Mouse (Mus musculus) small intestine, adult 2 months (tissue): ENCODE data around the gene G3bp1. TPM values are rescaled to one million over a fixed set of nuclear protein-coding genes. Genes with fewer than 3 reads are reported as not detected.

Experiments used
- H3K27ac ChIP-seq: fragments of 200-500 bp; 2 replicates; pipeline ENCODE4 v1.5.1; 2012; ENCODE audit warnings: low read depth, low read length, control low read depth, inconsistent platforms; ENCODE audit not compliant: insufficient read depth
- H3K27me3 ChIP-seq: fragments of 200-500 bp; 2 replicates; pipeline ENCODE4 v1.6.1; 2012; ENCODE audit warnings: mild to moderate bottlenecking, moderate library complexity, low read length, inconsistent platforms; ENCODE audit not compliant: control insufficient read depth, insufficient read depth
- H3K36me3 ChIP-seq: fragments of 200-500 bp; 2 replicates; pipeline ENCODE4 v1.6.1; 2012; ENCODE audit warnings: mild to moderate bottlenecking, low read length, control low read depth, inconsistent platforms; ENCODE audit not compliant: control insufficient read depth, insufficient read depth
- H3K4me1 ChIP-seq: fragments of 200-500 bp; 2 replicates; pipeline ENCODE4 v1.6.1; 2012; ENCODE audit warnings: low read length, inconsistent platforms, mixed read lengths; ENCODE audit not compliant: control insufficient read depth, insufficient read depth, insufficient read length
- H3K4me3 ChIP-seq: fragments of 200-500 bp; 2 replicates; pipeline ENCODE4 v1.5.1; 2012; ENCODE audit warnings: low read depth, mild to moderate bottlenecking, control low read depth, inconsistent platforms, low read length, moderate library complexity
- CTCF ChIP-seq: fragments of 200-500 bp; IDR thresholded peaks from 2 replicates; pipeline ENCODE4 v1.5.1; 2012; ENCODE audit warnings: low read depth, mild to moderate bottlenecking, control low read depth, inconsistent platforms, low read length, moderate library complexity, mixed read lengths; ENCODE audit not compliant: insufficient replicate concordance, insufficient read length; ENCODE audit errors: extremely low read depth
- POLR2A ChIP-seq: fragments of 200-500 bp; IDR thresholded peaks from 2 replicates; pipeline ENCODE4 v1.6.1; 2012; ENCODE audit warnings: low read depth, mild to moderate bottlenecking, control low read depth, inconsistent platforms, low read length, moderate library complexity
- WGBS: fragments of 180-500 bp; shearing (Covaris S2); methylation state at CpG from one replicate; pipeline ENCODE4 v1.1.7; 2018; 5-methylcytosine and 5-hydroxymethylcytosine counted together
- polyA plus RNA-seq: library from polyadenylated mRNA; depleted of rRNA; stranded (reverse); fragments of >200 nt; gene quantifications from 2 replicates; pipeline ENCODE4 v1.2.3, GENCODE M21; 2012; rRNA removed

Gene G3bp1
- 5.9 and 10.4 TPM in 2 replicates for polyA plus RNA-seq

DNA sequence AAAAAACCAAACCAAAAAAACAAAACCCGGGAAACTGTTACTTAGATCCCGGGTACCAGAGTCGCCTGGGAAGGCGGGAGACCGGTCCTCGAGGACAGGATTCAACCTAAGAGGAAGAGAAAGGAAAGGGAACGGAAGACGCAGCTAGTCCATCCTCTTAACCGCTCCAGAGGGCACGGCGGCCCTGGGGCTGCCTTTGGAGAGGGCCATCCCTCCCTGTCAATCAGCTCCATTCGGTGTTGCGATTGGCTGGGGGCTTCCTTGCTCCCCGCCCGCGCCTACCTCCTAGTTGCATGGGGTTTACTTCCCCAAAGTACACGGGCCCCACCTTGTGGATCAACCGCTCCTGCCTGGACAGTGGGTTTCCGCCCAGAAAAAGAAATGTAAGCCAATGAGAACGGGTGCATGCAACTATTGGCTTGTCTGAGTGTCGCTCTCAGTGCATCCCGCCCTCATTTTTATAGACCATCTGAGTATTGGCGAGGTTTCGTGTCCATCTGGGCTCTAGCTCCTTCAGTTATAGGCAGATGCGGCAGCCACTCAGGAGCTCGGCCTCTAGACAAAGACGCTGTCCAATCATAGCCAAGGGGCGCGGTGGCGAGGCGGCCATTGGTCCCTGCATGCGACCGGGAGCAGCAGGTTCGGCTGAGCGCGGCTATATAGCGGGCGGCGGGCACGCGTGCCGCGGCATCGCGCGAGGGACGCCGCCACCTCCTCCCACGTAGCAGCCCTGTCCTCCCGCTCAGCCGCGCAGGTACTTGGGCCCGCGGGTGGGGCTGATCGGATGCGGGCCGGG, at the start of gene G3bp1:
G3bp1 (plus strand) TSS at position 638 of the 796 bp plus-strand sequence.
- TF ChIP-seq POLR2A (peak; percentile 98), CTCF (peak; percentile 21; the same call in 1 of the 2 replicates)
- peaks cover 19% of the 10 kb centered on the region; the same call in 1 of the 2 replicates for H3K4me1 ChIP-seq
- H3K4me3 ChIP-seq, result peak within 1 kb of the TSS; percentile 74
- peak within 1 kb of the TSS; percentile 95 for H3K27ac ChIP-seq
- WGBS, result under 1% methylated on average over 57 of the region's 57 CpGs
- H3K36me3 ChIP-seq, result no peaks in the 10 kb centered on the region
- no peaks in the 10 kb centered on the region for H3K27me3 ChIP-seq

DNA sequence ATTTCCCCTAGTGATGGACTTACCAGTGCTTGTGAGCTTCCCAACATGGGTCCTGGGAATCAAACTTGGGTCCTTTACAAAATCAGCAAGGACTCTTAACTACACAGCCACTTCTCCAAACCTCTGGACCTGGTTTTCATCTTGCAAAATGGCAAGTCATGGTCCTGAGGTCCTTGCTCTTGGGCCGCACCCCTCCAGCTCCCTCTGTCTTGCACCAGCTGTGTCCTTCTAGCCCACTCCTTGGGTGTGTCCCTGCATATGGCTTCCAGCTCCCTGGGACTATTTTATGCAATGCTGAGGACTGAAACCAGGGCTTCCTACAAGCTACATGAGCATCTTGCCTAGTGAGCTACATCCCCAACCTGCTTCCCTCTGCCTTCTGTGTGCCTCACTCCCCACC, 46.5 kb upstream of the G3bp1 start, which contains the start of gene Sparc:
Sparc (minus strand) TSS at position 206 of the 400 bp plus-strand sequence.
- 89% methylated on average over 1 of the region's 1 CpGs for WGBS

DNA sequence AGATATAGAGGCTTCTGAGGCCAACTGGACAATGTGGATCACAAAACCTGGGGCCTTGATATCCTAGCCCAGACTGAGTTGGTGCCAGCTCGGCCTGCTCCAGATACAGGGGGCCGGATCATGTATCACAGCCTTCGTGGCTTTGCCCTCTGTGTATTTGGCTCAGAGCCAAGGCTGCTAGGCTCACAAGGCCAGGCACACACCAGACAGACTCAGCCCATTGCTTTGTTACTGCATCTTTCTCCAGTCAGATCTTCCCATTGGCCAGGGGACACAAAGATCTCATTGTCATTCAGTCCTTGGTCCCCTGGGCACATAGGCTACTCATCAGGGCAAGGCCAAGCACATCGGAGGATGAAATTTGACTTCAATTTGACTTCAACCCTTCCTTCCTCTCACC, 45.7 kb upstream of the G3bp1 start:
- Histone ChIP-seq H3K36me3 (no peaks in the 10 kb centered on the region), H3K4me1 (peaks cover 3% of the 10 kb centered on the region; the same call in 1 of the 2 replicates), H3K27me3 (no peaks in the 10 kb centered on the region), H3K4me3 (no peak overlapping the region), H3K27ac (no peak overlapping the region)
- TF ChIP-seq CTCF (no peak), POLR2A (no peak)
- 37% methylated on average over 4 of the region's 4 CpGs for WGBS

More for the DNA sequence above, 46.5 kb upstream of the G3bp1 start, which contains the start of gene Sparc:
- Histone ChIP-seq H3K4me3 (no peak within 1 kb of the TSS), H3K36me3 (no peaks in the 10 kb centered on the region), H3K27ac (no peak within 1 kb of the TSS), H3K4me1 (peaks cover 3% of the 10 kb centered on the region; the same call in 1 of the 2 replicates), H3K27me3 (no peaks in the 10 kb centered on the region)
- TF ChIP-seq POLR2A (no peak), CTCF (no peak)

DNA sequence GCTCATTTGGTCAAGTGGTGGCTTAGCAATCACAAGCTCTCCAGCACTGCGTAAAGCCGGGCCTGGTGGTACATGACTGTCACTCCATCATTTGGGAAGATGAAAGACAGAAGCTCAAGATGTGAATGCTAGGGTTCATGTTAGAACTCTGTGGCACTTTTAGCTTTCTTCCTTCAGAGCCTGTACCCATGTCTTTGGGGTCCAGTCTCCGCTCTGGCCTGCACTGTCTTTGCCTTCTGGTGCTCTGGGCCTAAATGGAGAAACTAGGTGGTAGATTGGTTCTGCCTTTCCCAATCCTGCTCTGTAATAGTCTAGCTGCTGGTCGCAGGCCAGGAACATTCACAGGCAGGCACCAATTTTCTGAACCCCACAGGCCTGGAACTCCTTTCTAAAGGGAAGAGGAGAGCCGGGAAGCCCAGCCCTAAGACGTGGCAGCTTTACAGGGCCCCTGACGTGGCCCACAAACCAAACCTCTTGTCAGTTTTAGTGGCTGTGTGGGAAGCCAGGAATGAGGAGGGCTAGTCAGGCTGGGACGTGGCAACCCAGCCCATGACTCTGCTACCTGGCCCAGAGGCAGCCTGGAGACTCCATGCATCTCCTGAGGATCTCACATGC, 44.6 kb upstream of the G3bp1 start:
- Histone ChIP-seq H3K4me3 (no peak overlapping the region), H3K27me3 (no peaks in the 10 kb centered on the region), H3K27ac (no peak overlapping the region), H3K4me1 (peaks cover 3% of the 10 kb centered on the region; the same call in 1 of the 2 replicates), H3K36me3 (no peaks in the 10 kb centered on the region)
- WGBS, result 88% methylated on average over 8 of the region's 8 CpGs
- TF ChIP-seq POLR2A (no peak), CTCF (no peak)

DNA sequence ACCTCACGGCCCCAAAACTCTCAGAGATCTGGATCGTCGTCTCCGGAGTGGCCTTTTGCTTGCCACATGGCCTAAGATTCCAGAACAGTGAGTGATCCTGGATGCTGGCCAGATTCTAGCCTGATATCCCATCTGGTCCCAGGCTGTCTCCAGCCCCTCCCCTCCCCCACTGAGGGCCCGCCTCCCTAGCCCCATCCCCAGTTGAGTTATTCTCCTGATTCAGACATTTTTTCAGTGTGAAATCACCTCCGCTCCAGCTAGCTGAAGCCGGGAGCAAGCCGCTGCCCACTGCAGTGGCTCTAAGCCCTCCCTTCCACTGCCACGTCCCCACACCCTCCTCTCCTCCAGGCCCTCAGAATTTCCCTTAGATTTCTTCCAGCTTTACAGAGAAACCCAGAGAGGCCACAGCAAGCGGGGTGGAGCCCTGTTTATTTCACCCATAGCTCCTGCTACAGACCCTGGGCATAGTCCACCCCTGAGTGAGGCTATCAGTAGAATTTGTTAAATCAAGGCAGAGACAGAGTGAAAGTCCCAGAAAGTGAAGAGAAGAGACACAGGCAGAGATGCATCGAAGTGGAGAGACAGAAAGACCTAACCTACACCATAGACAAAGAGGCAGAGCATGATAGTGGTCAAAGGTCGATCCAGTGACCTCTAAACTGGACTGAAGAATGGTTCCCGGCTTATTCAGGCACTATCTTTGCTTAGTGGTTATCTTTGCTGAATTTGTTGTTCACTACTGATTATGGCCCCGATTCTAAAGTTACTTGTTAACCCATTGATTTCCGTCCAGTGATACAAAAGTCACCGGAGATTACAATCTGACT, 41.1 kb upstream of the G3bp1 start:
- 16% methylated on average over 16 of the region's 16 CpGs for WGBS

DNA sequence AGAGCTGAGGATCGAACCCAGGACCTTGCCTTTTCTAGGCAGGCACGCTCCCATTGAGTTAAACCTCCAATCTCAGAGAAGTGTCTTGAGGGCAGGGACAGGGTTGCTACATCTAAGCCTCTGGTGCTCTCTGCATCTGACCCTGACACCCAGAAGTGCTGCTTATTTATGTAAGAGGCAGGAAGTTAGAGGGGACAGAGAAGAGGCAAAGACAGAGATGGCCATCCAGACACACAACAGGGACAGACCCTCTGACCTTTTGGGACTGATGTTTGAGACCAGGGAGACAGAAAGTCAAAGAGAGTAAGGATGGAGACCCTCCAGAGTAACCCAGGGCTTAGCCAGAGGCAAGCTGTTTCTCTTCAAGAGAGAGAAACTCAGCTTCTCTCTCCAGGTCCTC, 39.5 kb upstream of the G3bp1 start:
- no peaks in the 10 kb centered on the region for H3K27me3 ChIP-seq
- H3K4me3 ChIP-seq, result no peak overlapping the region
- no peaks in the 10 kb centered on the region for H3K36me3 ChIP-seq
- H3K27ac ChIP-seq, result no peak overlapping the region
- WGBS, result 92% methylated on average over 2 of the region's 2 CpGs
- H3K4me1 ChIP-seq, result no peaks in the 10 kb centered on the region; the same call in 1 of the 2 replicates
- TF ChIP-seq CTCF (no peak), POLR2A (no peak)

More for the DNA sequence above, 41.1 kb upstream of the G3bp1 start:
- peak overlapping the region; percentile 83 for H3K27ac ChIP-seq
- H3K36me3 ChIP-seq, result no peaks in the 10 kb centered on the region
- H3K4me1 ChIP-seq, result peaks cover 3% of the 10 kb centered on the region; the same call in 1 of the 2 replicates
- H3K4me3 ChIP-seq, result no peak overlapping the region
- no peak for TF ChIP-seq CTCF
- TF ChIP-seq POLR2A, result no peak; the same call in 1 of the 2 replicates
- no peaks in the 10 kb centered on the region for H3K27me3 ChIP-seq
